Mouse (Mus musculus) ES-Bruce4 (cell line): ENCODE measurements around the gene Zfp617. TPM values are rescaled to one million over a fixed set of nuclear protein-coding genes. Genes with fewer than 3 reads are reported as not detected.

Experiments
- H3K27ac ChIP-seq: 2 replicates; pipeline ENCODE4 v1.5.1; 2012; ENCODE audit warnings: low read length, inconsistent platforms; ENCODE audit not compliant: insufficient read depth
- H3K27me3 ChIP-seq: 2 replicates; pipeline ENCODE4 v1.6.1; 2012; ENCODE audit warnings: mild to moderate bottlenecking, low read length, inconsistent platforms; ENCODE audit not compliant: control insufficient read depth, poor library complexity, insufficient read depth, severe bottlenecking
- H3K36me3 ChIP-seq: 2 replicates; pipeline ENCODE4 v1.6.1; 2012; ENCODE audit warnings: inconsistent platforms, mild to moderate bottlenecking, low read length, moderate library complexity; ENCODE audit not compliant: control insufficient read depth, poor library complexity, insufficient read depth, severe bottlenecking
- H3K4me1 ChIP-seq: one replicate; pipeline ENCODE4 v1.8.1; 2011; ENCODE audit warnings: low read length; ENCODE audit not compliant: control insufficient read depth, insufficient read depth
- H3K4me3 ChIP-seq: 2 replicates; pipeline ENCODE4 v1.5.1; 2011; ENCODE audit warnings: low read depth, mild to moderate bottlenecking, low read length
- H3K9ac ChIP-seq: 2 replicates; pipeline ENCODE4 v1.6.1; 2012; ENCODE audit warnings: low read depth, mild to moderate bottlenecking, inconsistent platforms; ENCODE audit not compliant: poor library complexity, severe bottlenecking
- H3K9me3 ChIP-seq: replicated peaks from 2 replicates; pipeline ENCODE4 v1.6.1; 2012; ENCODE audit warnings: mild to moderate bottlenecking, low read length, inconsistent platforms; ENCODE audit not compliant: control insufficient read depth, poor library complexity, insufficient read depth, severe bottlenecking
- CTCF ChIP-seq: IDR thresholded peaks from one replicate; pipeline ENCODE4 v1.8.1; 2011; ENCODE audit warnings: low read depth, low read length
- EP300 ChIP-seq: IDR thresholded peaks from 2 replicates; pipeline ENCODE4 v1.6.1; 2011; ENCODE audit warnings: low read depth, low read length; ENCODE audit not compliant: insufficient read depth
- POLR2A ChIP-seq: IDR thresholded peaks from one replicate; pipeline ENCODE4 v1.8.1; 2011; ENCODE audit warnings: low read length; ENCODE audit not compliant: insufficient read depth
- polyA plus RNA-seq: library from polyadenylated mRNA; stranded (reverse); fragments of >200 nt; gene quantifications from 2 replicates; pipeline ENCODE4 v1.2.4, GENCODE M21; 2011; ENCODE audit warnings: low read depth; ENCODE audit not compliant: missing spikeins, insufficient read depth, insufficient read length

Gene Zfp617
- polyA plus RNA-seq, 1 experiment, result 21.9 TPM

DNA sequence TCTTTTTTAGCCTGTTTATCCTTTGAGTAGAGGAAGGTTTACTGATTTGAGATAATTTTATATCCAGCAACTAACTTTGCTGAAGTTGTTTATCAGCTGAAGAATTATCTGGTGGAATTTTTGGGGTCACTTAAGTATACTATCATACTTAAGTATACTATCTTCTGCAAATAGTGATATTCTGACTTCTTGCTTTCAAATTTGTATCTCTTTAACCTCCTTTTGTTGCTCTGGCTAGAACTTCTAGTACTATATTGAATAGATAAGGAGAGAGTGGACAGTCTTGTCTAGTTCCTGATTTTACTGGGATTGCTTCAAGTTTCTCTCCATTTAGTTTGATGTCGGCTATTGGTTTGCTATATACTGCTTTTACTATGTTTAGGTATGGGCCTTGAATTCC is 1.6 kb upstream of the Zfp617 start:
- TF ChIP-seq EP300 (no peak), CTCF (no peak), POLR2A (no peak)
- Histone ChIP-seq H3K36me3 (no peaks in the 10 kb centered on the region), H3K4me3 (no peak overlapping the region), H3K9ac (no peak overlapping the region), H3K27ac (no peak overlapping the region), H3K27me3 (no peaks in the 10 kb centered on the region), H3K4me1 (no peaks in the 10 kb centered on the region), H3K9me3 (peaks cover 8% of the 10 kb centered on the region)

DNA sequence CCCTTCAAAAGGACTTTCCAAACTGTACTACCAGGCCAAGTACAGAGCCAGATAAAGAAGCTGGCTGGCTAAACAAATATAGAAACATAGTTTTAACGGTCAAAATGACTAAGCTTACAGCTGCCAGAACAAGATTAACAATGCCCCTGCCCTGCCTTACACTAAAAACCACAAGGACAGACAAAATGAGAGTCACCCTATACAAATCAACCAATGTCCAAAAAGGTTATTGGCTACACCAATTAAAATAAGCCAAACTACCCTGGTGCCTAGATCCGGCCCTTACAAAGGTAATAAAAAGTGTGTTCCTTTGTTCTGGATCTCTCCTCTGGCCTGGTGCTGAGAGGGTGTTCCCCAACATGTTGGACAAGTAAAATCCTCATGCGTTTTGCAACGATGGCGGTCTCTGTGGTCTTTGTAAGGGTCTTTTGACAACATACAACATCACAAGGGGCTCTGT is 607 bp upstream of the Zfp617 start:
- H3K36me3 ChIP-seq, result no peaks in the 10 kb centered on the region
- no peak for TF ChIP-seq CTCF
- peak overlapping the region; percentile 74 for H3K27ac ChIP-seq
- H3K9me3 ChIP-seq, result no peaks in the 10 kb centered on the region
- H3K4me3 ChIP-seq, result peak overlapping the region; percentile 73
- H3K9ac ChIP-seq, result peak overlapping the region; percentile 57
- H3K4me1 ChIP-seq, result no peaks in the 10 kb centered on the region
- no peaks in the 10 kb centered on the region for H3K27me3 ChIP-seq

DNA sequence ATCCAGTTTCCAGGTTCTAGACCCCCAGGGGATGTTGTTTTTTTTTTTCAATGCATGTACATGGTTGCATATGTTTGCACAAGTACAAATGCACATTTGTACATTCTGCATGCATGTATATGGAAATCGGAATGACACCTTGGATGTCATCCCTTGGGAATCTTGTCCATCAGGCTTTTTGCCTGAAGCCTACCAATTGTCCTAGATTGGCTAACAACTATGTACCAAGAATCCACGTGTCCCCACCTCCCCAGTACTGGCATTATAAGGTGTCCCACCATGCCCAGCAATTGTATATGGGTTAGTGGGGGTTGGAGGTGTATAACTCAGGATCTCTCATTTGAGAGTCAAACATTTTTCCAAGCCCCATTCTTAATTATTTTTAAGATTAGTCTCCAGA is 3.9 kb downstream of the Zfp617 start:
- H3K9ac ChIP-seq, result no peak overlapping the region

DNA sequence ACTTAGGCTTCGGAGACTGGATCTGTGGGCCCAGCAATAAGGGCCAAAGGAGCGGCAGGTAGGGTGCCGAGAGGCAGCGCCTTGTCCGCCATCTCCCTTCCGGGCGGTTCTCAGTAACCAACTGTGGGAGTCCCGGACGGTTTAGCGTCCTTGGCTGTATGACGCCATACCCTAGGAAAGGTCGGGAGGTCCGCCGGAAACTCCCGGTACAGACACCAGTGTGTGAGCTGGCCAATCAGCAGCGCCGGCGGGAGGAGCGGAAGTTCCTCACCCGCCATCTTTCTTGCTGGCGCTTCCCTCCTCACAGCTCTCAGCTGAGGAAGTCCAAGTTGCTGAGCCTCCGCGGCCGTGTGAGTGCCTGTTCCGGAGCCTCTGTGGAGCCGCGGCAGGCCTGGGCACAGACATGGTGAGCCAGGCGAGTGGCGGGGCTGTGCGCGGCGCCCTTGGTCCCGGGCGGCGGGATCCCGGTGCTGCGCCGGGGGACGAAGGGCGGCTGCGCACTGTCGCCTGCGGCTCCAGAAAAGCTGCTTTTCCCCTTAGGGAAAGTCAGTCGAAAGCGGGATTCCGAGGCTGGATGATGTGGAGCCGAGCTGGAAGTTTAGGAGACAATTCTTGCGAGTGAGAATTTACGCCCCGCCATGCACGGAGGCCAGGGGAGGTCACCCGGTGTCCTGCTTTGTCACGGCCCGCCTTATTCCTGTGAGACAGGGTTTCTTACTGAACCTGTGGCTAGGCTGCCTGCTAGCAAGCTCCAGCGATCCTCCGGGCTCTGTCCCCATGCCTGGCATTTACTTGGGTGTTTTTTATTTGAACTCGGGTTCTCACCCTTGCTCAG is 14.3 kb downstream of the Zfp617 start:
- Histone ChIP-seq H3K36me3 (peaks cover 12% of the 10 kb centered on the region), H3K4me1 (no peaks in the 10 kb centered on the region), H3K27ac (peak overlapping the region; percentile 93), H3K27me3 (no peaks in the 10 kb centered on the region), H3K4me3 (peak overlapping the region; percentile 99), H3K9ac (peak overlapping the region; percentile 95), H3K9me3 (no peaks in the 10 kb centered on the region; the same call in 1 of the 2 replicates)
- no peak for TF ChIP-seq POLR2A
- 0 out of 2 replicates have a peak, but pooled peaks have one; percentile 3 for TF ChIP-seq EP300

More for the DNA sequence above, 3.9 kb downstream of the Zfp617 start:
- Histone ChIP-seq H3K27me3 (no peaks in the 10 kb centered on the region), H3K9me3 (no peaks in the 10 kb centered on the region), H3K27ac (no peak overlapping the region), H3K4me1 (no peaks in the 10 kb centered on the region), H3K4me3 (no peak overlapping the region), H3K36me3 (peaks cover 10% of the 10 kb centered on the region)
- no peak for TF ChIP-seq EP300
- no peak for TF ChIP-seq CTCF
- no peak for TF ChIP-seq POLR2A

DNA sequence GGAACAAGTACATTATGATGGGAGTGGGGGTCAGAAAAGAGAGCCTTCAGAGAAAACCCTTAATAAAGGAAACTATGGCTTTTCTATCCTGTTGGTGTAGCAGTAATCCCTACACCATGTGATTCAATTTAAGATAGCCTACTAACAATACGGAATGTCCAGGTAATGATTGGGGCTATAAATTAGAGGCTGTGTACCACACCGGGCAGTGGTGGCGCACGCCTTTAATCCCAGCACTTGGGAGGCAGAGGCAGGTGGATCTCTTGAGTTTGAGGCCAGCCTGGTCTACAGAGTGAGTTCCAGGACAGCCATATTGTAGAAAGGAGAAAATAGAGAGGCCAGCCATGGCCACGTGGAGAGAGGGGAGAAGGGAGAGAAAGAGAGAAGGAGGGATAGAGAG is 17.4 kb downstream of the Zfp617 start:
- Histone ChIP-seq H3K4me1 (no peaks in the 10 kb centered on the region), H3K36me3 (peaks cover 35% of the 10 kb centered on the region), H3K27me3 (no peaks in the 10 kb centered on the region), H3K27ac (no peak overlapping the region), H3K9me3 (peaks cover 3% of the 10 kb centered on the region; the same call in 1 of the 2 replicates), H3K9ac (no peak overlapping the region), H3K4me3 (no peak overlapping the region)
- TF ChIP-seq EP300, result no peak
- no peak for TF ChIP-seq CTCF
- no peak for TF ChIP-seq POLR2A

DNA sequence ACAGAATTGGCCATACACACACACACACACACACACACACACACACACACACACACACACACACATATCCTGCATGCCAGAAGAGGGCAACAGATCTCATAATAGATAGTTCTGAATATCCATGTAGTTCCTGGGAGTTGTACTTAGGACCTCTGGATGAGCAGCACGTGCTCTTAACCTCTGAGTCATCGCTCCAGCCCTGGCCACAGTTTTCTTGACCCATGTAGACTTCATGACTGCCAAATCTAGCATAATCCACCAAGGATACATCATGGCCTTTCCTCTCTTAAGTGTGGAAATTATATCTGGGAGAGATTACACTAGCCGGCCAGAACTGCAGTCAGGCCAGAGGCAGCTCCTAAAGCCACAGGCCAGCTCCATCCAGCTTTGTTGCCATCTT is 18.1 kb downstream of the Zfp617 start:
- H3K27me3 ChIP-seq, result no peaks in the 10 kb centered on the region
- H3K9me3 ChIP-seq, result peaks cover 6% of the 10 kb centered on the region
- TF ChIP-seq CTCF, result no peak
- TF ChIP-seq EP300, result no peak
- no peak for TF ChIP-seq POLR2A
- H3K36me3 ChIP-seq, result peaks cover 37% of the 10 kb centered on the region
- no peaks in the 10 kb centered on the region for H3K4me1 ChIP-seq
- no peak overlapping the region for H3K27ac ChIP-seq
- no peak overlapping the region for H3K4me3 ChIP-seq
- H3K9ac ChIP-seq, result no peak overlapping the region
